Mouse (Mus musculus): Measurements from ENCODE around the gene Ggt6. TPM values are rescaled to one million over a fixed set of nuclear protein-coding genes. Genes with fewer than 3 reads are reported as not detected.
A peak's percentile ranks its signal among the peaks of the same experiment; 100 is the strongest.

The Ggt6 gene
- polyA plus RNA-seq, 1 experiment, result 0.23 TPM

DNA sequence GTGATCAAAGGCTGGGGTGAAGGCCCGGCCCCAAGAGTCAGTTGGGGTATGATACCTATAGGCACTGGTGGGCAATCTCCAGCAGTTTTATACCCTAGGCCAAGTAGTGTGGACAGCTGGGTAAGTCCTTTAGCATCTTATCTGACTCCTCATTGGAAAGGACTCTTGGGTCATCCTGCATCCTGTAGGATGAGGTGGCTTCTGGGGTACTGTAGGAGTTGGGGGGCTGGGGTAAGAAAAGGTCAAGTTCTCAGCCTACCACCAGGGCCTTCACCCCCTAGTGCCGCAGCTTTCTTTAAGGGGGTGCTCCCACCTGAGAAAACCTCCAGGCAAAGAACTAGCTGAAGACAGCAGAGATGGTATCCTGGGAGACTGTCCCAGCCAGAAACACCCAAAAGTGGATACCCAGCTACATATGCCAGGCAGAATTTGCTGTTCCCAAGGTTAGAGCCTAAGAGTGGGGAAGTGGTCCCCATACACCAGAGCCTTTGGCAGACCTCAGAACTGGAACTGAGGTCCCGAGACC lies 16.9 kb downstream of the Ggt6 start:
- H3K4me1 ChIP-seq (ENCODE audit: control insufficient read depth, insufficient read depth, insufficient read length), result peaks cover under 1% of the 10 kb centered on the region; the same call in 1 of the 2 replicates
- no peak for DNase-seq (ENCODE audit: low read depth in 1 of 2, low spot score in 2 of 2)
- no peaks in the 10 kb centered on the region for H3K27me3 ChIP-seq (ENCODE audit: control insufficient read depth, insufficient read depth, low read length)
- no peak overlapping the region for H3K4me3 ChIP-seq (ENCODE audit: extremely low read depth, insufficient read depth, insufficient read length)
- 86% methylated on average over 3 of the region's 3 CpGs for WGBS
- no peak overlapping the region for H3K27ac ChIP-seq (ENCODE audit: insufficient read depth, low read length)
- H3K36me3 ChIP-seq (ENCODE audit: control insufficient read depth, insufficient read depth, low read length), result peaks cover 51% of the 10 kb centered on the region
- TF ChIP-seq CTCF (IDR thresholded peaks at IDR 0.05; ENCODE audit: extremely low read depth, insufficient read depth, insufficient read length, insufficient replicate concordance) (no peak), POLR2A (IDR thresholded peaks at IDR 0.05; ENCODE audit: low read depth, low read length) (no peak)

DNA sequence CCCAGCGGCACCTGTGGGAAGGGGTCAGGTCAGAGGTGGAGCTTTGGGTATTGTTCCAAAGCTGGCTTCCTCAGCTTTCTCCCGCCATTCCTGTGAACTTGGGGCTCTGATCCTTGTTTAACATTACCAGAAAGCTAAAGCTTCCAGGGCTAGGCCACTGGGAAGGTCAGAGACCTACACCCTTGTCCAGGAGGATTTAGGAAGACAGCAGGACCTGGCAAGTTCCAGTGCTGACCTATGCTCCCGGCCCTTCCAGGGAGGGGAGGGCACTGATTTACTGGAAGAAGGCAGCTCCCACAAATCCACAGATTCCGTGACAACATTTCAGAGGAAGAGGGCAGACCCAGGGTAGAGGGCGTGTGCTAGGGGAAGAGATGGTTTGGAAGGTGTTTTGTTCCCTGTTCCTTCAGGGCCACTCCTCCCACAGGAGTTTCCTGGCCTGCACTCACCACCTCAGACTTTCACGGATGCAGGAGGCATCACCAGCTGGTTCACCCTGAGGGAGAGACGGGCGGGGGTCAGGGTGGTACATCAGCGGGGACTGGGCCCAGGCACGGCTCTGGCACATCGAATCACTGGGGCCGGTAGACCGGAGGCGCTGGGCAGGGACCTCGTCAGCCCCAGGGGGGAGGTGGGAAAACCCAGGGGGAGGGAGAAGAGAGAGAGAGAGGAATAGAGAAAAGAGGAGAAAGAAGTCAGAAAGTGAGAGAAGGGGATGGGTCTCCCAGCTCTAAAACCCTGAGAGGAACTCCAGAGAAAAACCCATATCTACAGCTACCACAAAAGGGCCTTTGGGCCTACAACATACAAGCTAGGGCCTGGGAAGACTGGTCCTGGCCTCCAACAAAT lies 18.0 kb downstream of the Ggt6 start:
- no peak for DNase-seq (ENCODE audit: low read depth in 1 of 2, low spot score in 2 of 2)
- H3K27ac ChIP-seq (ENCODE audit: insufficient read depth, low read length), result no peak overlapping the region
- H3K4me1 ChIP-seq (ENCODE audit: control insufficient read depth, insufficient read depth, insufficient read length), result no peaks in the 10 kb centered on the region
- no peak for TF ChIP-seq POLR2A (IDR thresholded peaks at IDR 0.05; ENCODE audit: low read depth, low read length)
- TF ChIP-seq CTCF (IDR thresholded peaks at IDR 0.05; ENCODE audit: extremely low read depth, insufficient read depth, insufficient read length, insufficient replicate concordance), result no peak
- H3K4me3 ChIP-seq (ENCODE audit: extremely low read depth, insufficient read depth, insufficient read length), result no peak overlapping the region
- peaks cover 42% of the 10 kb centered on the region for H3K36me3 ChIP-seq (ENCODE audit: control insufficient read depth, insufficient read depth, low read length)
- no peaks in the 10 kb centered on the region for H3K27me3 ChIP-seq (ENCODE audit: control insufficient read depth, insufficient read depth, low read length)
- WGBS, result 87% methylated on average over 15 of the region's 15 CpGs

DNA sequence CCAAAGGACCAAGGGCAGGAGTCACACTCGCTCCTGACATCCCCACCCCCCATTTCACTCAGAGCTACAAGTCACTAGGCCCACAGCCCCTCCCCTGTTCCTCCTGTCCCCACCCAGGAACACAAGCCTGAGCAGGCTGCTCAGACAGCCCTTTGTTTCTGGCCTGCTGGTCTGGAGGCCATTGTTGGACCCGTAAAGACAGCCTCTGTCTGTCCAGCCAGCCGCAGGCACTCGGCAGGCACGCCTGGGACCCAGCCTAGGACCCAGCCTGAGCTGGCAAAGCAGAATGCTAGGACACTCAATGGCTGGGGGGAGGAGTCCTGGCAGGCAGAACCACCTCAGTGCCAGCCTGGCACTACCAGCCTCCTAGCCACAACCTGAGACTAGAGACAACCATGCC lies 20.4 kb downstream of the Ggt6 start:
- Histone ChIP-seq H3K27ac (ENCODE audit: insufficient read depth, low read length) (no peak overlapping the region), H3K36me3 (ENCODE audit: control insufficient read depth, insufficient read depth, low read length) (peaks cover 19% of the 10 kb centered on the region), H3K27me3 (ENCODE audit: control insufficient read depth, insufficient read depth, low read length) (no peaks in the 10 kb centered on the region), H3K4me1 (ENCODE audit: control insufficient read depth, insufficient read depth, insufficient read length) (no peaks in the 10 kb centered on the region), H3K4me3 (ENCODE audit: extremely low read depth, insufficient read depth, insufficient read length) (no peak overlapping the region)
- WGBS, result 92% methylated on average over 5 of the region's 5 CpGs
- no peak for DNase-seq (ENCODE audit: low read depth in 1 of 2, low spot score in 2 of 2)
- no peak for TF ChIP-seq POLR2A (IDR thresholded peaks at IDR 0.05; ENCODE audit: low read depth, low read length)
- no peak for TF ChIP-seq CTCF (IDR thresholded peaks at IDR 0.05; ENCODE audit: extremely low read depth, insufficient read depth, insufficient read length, insufficient replicate concordance)

DNA sequence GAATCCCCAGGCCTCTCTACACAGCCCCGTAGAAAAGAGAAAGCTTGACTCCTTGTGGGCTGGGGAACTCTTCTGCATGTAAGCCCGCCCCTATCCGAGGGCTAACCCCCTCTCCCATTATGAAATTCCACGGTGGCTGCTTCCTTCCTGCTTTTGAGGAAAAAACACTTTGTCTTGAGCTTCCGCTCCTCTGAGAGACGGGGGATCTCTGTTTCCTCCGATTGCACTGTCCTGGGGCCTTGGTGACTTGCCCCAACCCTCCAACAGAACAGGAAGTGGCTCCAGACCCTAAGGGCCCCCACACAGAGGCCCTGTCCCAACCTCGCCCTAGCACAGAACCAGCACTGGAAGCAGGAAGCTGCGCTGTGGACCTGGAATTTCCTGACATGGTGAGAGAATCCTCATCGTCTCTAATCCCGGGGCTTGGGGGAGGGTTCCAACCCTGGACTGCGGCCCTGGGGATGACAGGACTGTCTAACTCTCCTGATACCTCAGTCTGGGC lies 22.7 kb downstream of the Ggt6 start:
- H3K4me3 ChIP-seq (ENCODE audit: extremely low read depth, insufficient read depth, insufficient read length), result no peak overlapping the region
- H3K36me3 ChIP-seq (ENCODE audit: control insufficient read depth, insufficient read depth, low read length), result peaks cover 3% of the 10 kb centered on the region; the same call in 1 of the 2 replicates
- no peak for DNase-seq (ENCODE audit: low read depth in 1 of 2, low spot score in 2 of 2)
- WGBS, result 70% methylated on average over 12 of the region's 12 CpGs
- peaks cover 16% of the 10 kb centered on the region for H3K4me1 ChIP-seq (ENCODE audit: control insufficient read depth, insufficient read depth, insufficient read length)
- TF ChIP-seq CTCF (IDR thresholded peaks at IDR 0.05; ENCODE audit: extremely low read depth, insufficient read depth, insufficient read length, insufficient replicate concordance), result no peak
- no peak for TF ChIP-seq POLR2A (IDR thresholded peaks at IDR 0.05; ENCODE audit: low read depth, low read length)
- peak overlapping the region; percentile 9; the same call in 1 of the 2 replicates for H3K27ac ChIP-seq (ENCODE audit: insufficient read depth, low read length)
- H3K27me3 ChIP-seq (ENCODE audit: control insufficient read depth, insufficient read depth, low read length), result no peaks in the 10 kb centered on the region

DNA sequence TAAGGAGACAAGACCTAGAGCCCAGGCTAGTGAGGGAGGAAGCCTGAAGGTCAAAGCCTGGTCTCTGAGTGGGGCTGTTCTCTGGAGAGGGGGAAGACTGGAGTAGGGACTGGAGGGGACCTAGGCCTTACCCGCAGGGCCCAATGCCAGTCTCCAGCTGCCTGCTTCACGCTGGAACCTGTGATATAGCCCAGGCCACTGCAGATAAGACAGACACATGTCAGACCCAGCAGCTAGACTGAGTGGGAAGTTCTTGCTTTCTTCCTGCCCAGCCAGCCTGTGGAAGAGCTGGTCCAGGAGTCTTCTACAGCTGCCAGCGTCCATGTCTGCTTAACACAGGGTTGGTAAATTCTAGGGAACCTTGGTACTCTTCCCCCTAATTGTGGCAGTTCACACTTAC lies 23.2 kb downstream of the Ggt6 start:
- 72% methylated on average over 3 of the region's 3 CpGs for WGBS
- no peaks in the 10 kb centered on the region for H3K27me3 ChIP-seq (ENCODE audit: control insufficient read depth, insufficient read depth, low read length)
- H3K27ac ChIP-seq (ENCODE audit: insufficient read depth, low read length), result peak overlapping the region; percentile 1; the same call in 1 of the 2 replicates

DNA sequence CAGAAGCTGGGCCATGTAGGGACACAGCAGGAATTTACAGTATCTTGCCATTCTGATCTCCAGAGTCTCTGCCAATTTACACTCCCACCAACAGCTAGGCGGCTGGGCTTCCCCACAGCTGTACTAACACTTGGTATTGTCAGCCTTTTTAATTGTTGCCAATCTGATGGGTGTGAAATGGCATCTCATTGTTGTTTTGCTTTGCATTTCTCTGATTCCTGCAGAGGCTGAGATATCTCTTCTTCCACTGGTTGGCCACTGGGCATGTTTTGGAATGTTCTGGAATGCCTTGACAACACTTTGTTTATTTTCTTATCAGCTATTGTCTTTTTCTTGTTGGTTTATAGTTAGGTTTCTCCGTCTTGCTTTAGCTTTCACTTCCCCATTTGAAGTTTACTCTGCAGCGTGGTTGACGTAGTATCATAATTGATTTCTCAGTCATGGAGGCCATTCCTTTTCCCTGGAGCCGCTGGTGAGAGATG lies 26.2 kb downstream of the Ggt6 start:
- Histone ChIP-seq H3K4me1 (ENCODE audit: control insufficient read depth, insufficient read depth, insufficient read length) (peaks cover 29% of the 10 kb centered on the region), H3K27me3 (ENCODE audit: control insufficient read depth, insufficient read depth, low read length) (no peaks in the 10 kb centered on the region), H3K36me3 (ENCODE audit: control insufficient read depth, insufficient read depth, low read length) (peaks cover 2% of the 10 kb centered on the region; the same call in 1 of the 2 replicates), H3K4me3 (ENCODE audit: extremely low read depth, insufficient read depth, insufficient read length) (no peak overlapping the region), H3K27ac (ENCODE audit: insufficient read depth, low read length) (peak overlapping the region; percentile 80)
- 25% methylated on average over 5 of the region's 5 CpGs for WGBS
- TF ChIP-seq CTCF (IDR thresholded peaks at IDR 0.05; ENCODE audit: extremely low read depth, insufficient read depth, insufficient read length, insufficient replicate concordance), result no peak
- TF ChIP-seq POLR2A (IDR thresholded peaks at IDR 0.05; ENCODE audit: low read depth, low read length), result no peak
- peak; percentile 28 to 35 for DNase-seq (ENCODE audit: low read depth in 1 of 2, low spot score in 2 of 2)

More for the DNA sequence above, 23.2 kb downstream of the Ggt6 start:
- TF ChIP-seq CTCF (IDR thresholded peaks at IDR 0.05; ENCODE audit: extremely low read depth, insufficient read depth, insufficient read length, insufficient replicate concordance) (no peak), POLR2A (IDR thresholded peaks at IDR 0.05; ENCODE audit: low read depth, low read length) (no peak)
- H3K4me1 ChIP-seq (ENCODE audit: control insufficient read depth, insufficient read depth, insufficient read length), result peaks cover 16% of the 10 kb centered on the region
- no peak overlapping the region for H3K4me3 ChIP-seq (ENCODE audit: extremely low read depth, insufficient read depth, insufficient read length)
- no peak for DNase-seq (ENCODE audit: low read depth in 1 of 2, low spot score in 2 of 2)
- peaks cover 2% of the 10 kb centered on the region; the same call in 1 of the 2 replicates for H3K36me3 ChIP-seq (ENCODE audit: control insufficient read depth, insufficient read depth, low read length)

Measured in spleen, adult 2 months (tissue).